Mouse (Mus musculus) neural tube, embryonic 14.5 days (tissue): ENCODE data around the gene Rfx2. TPM values are rescaled to one million over a fixed set of nuclear protein-coding genes. Genes with fewer than 3 reads are reported as not detected.

Experiments used
- ATAC-seq: fragments of 200-750 bp; cut with Nextera tagmentation; 2 replicates; pipeline ENCODE4 v1.8.0; 2017; ENCODE audit warnings: low read depth, mild to moderate bottlenecking, moderate TSS enrichment, moderate library complexity
- H3K27ac ChIP-seq: fragments of 300-500 bp; sonication (generic); 2 replicates; pipeline ENCODE4 v1.5.1; 2014; ENCODE audit warnings: low read depth, mild to moderate bottlenecking, control low read depth, low read length, moderate library complexity, mixed read lengths
- H3K27me3 ChIP-seq: fragments of 300-500 bp; sonication (generic); 2 replicates; pipeline ENCODE4 v1.6.1; 2014; ENCODE audit warnings: low read length; ENCODE audit not compliant: control insufficient read depth, insufficient read depth
- H3K36me3 ChIP-seq: fragments of 300-500 bp; sonication (generic); 2 replicates; pipeline ENCODE4 v1.6.1; 2014; ENCODE audit warnings: low read length, mixed read lengths; ENCODE audit not compliant: control insufficient read depth, insufficient read depth
- H3K4me1 ChIP-seq: fragments of 300-500 bp; sonication (generic); 2 replicates; pipeline ENCODE4 v1.6.1; 2014; ENCODE audit warnings: low read length; ENCODE audit not compliant: control insufficient read depth, insufficient read depth
- H3K4me2 ChIP-seq: fragments of 300-500 bp; sonication (generic); 2 replicates; pipeline ENCODE4 v1.6.1; 2014; ENCODE audit warnings: mild to moderate bottlenecking, low read depth, low read length, control low read depth
- H3K4me3 ChIP-seq: fragments of 300-500 bp; sonication (generic); 2 replicates; pipeline ENCODE4 v1.5.1; 2014; ENCODE audit warnings: low read depth, low read length, control low read depth, mixed read lengths
- H3K9ac ChIP-seq: fragments of 300-500 bp; sonication (generic); replicated peaks from 2 replicates; pipeline ENCODE4 v1.6.1; 2014; ENCODE audit warnings: low read depth, mild to moderate bottlenecking, control low read depth, low read length, mixed read lengths
- H3K9me3 ChIP-seq: fragments of 300-500 bp; sonication (generic); 2 replicates; pipeline ENCODE4 v1.6.1; 2016; ENCODE audit warnings: low read length; ENCODE audit not compliant: control insufficient read depth
- WGBS: fragments of 180-500 bp; shearing (Covaris S2); extraction: QIAGEN DNeasy Blood & Tissue Kit; methylation state at CpG from one replicate; pipeline ENCODE4 v1.1.7; 2014; 5-methylcytosine and 5-hydroxymethylcytosine counted together
- polyA plus RNA-seq: library from polyadenylated mRNA; unstranded; fragments of >200 nt; fragmentation: Nextera tagmentation; extraction: Ambion mirVana; gene quantifications from 2 replicates; pipeline ENCODE4 v1.2.1, GENCODE M21; 2014

The Rfx2 gene
- polyA plus RNA-seq, 1 experiment from 2014 or later, result 4.6 TPM

GRCm38 (mm10) chr17:56848785-56849184 is 18.0 kb upstream of the Rfx2 start:
- Histone ChIP-seq H3K4me2 (no peak overlapping the region), H3K4me1 (no peaks in the 10 kb centered on the region), H3K27me3 (no peaks in the 10 kb centered on the region), H3K27ac (no peak overlapping the region), H3K9ac (no peak overlapping the region), H3K9me3 (no peaks in the 10 kb centered on the region), H3K4me3 (no peak overlapping the region), H3K36me3 (no peaks in the 10 kb centered on the region)
- ATAC-seq, result no peak
- WGBS, result 89% methylated on average over 5 of the region's 5 CpGs

GRCm38 (mm10) chr17:56843678-56844077 is 12.9 kb upstream of the Rfx2 start:
- Histone ChIP-seq H3K4me2 (no peak overlapping the region), H3K27ac (no peak overlapping the region), H3K9ac (no peak overlapping the region), H3K27me3 (no peaks in the 10 kb centered on the region), H3K4me3 (no peak overlapping the region), H3K9me3 (no peaks in the 10 kb centered on the region), H3K4me1 (no peaks in the 10 kb centered on the region), H3K36me3 (no peaks in the 10 kb centered on the region)
- WGBS, result 88% methylated on average over 5 of the region's 5 CpGs
- ATAC-seq, result no peak

GRCm38 (mm10) chr17:56842173-56842572 is 11.4 kb upstream of the Rfx2 start:
- H3K27ac ChIP-seq, result no peak overlapping the region
- H3K36me3 ChIP-seq, result no peaks in the 10 kb centered on the region
- no peak overlapping the region for H3K9ac ChIP-seq
- 85% methylated on average over 5 of the region's 5 CpGs for WGBS
- ATAC-seq, result no peak
- no peaks in the 10 kb centered on the region for H3K27me3 ChIP-seq
- no peaks in the 10 kb centered on the region for H3K9me3 ChIP-seq
- H3K4me2 ChIP-seq, result no peak overlapping the region
- no peak overlapping the region for H3K4me3 ChIP-seq
- H3K4me1 ChIP-seq, result no peaks in the 10 kb centered on the region

- H3K27ac ChIP-seq, result no peak overlapping the region
- H3K27me3 ChIP-seq, result no peaks in the 10 kb centered on the region
- no peak for ATAC-seq
- H3K9ac ChIP-seq, result no peak overlapping the region
- H3K4me2 ChIP-seq, result no peak overlapping the region
- H3K9me3 ChIP-seq, result no peaks in the 10 kb centered on the region
- no peaks in the 10 kb centered on the region for H3K4me1 ChIP-seq
- no peak overlapping the region for H3K4me3 ChIP-seq
- no peaks in the 10 kb centered on the region for H3K36me3 ChIP-seq
- 89% methylated on average over 7 of the region's 7 CpGs for WGBS
These were observed 9.7 kb upstream of the Rfx2 start for GRCm38 (mm10) chr17:56840524-56840923.

GRCm38 (mm10) chr17:56836336-56836735 is 5.5 kb upstream of the Rfx2 start:
- no peaks in the 10 kb centered on the region for H3K4me1 ChIP-seq
- H3K4me3 ChIP-seq, result no peak overlapping the region
- no peaks in the 10 kb centered on the region for H3K36me3 ChIP-seq
- 96% methylated on average over 8 of the region's 8 CpGs for WGBS
- no peak overlapping the region for H3K4me2 ChIP-seq
- ATAC-seq, result no peak
- no peaks in the 10 kb centered on the region for H3K27me3 ChIP-seq
- no peak overlapping the region for H3K9ac ChIP-seq
- H3K27ac ChIP-seq, result no peak overlapping the region
- no peaks in the 10 kb centered on the region for H3K9me3 ChIP-seq

GRCm38 (mm10) chr17:56833381-56833780 is 2.6 kb upstream of the Rfx2 start:
- Histone ChIP-seq H3K4me1 (0 out of 2 replicates have a peak, but pooled peaks cover 5% of the 10 kb centered on the region), H3K36me3 (no peaks in the 10 kb centered on the region), H3K9me3 (no peaks in the 10 kb centered on the region), H3K4me2 (no peak overlapping the region), H3K9ac (no peak overlapping the region), H3K4me3 (no peak overlapping the region), H3K27ac (no peak overlapping the region), H3K27me3 (no peaks in the 10 kb centered on the region)
- no peak for ATAC-seq
- WGBS, result 92% methylated on average over 1 of the region's 1 CpGs

GRCm38 (mm10) chr17:56832918-56833317 is 2.1 kb upstream of the Rfx2 start:
- no peak overlapping the region for H3K4me3 ChIP-seq
- no peaks in the 10 kb centered on the region for H3K27me3 ChIP-seq
- no peak overlapping the region for H3K9ac ChIP-seq
- H3K9me3 ChIP-seq, result no peaks in the 10 kb centered on the region
- H3K4me2 ChIP-seq, result no peak overlapping the region
- 82% methylated on average over 1 of the region's 1 CpGs for WGBS
- H3K27ac ChIP-seq, result no peak overlapping the region
- ATAC-seq, result no peak
- H3K36me3 ChIP-seq, result no peaks in the 10 kb centered on the region
- H3K4me1 ChIP-seq, result 0 out of 2 replicates have a peak, but pooled peaks cover 5% of the 10 kb centered on the region

GRCm38 (mm10) chr17:56831111-56831816 is 451 bp upstream of the Rfx2 start:
- ATAC-seq, result peak; percentile 98
- H3K4me3 ChIP-seq, result peak overlapping the region; percentile 60
- 0 out of 2 replicates have a peak, but pooled peaks cover 5% of the 10 kb centered on the region for H3K4me1 ChIP-seq
- H3K27ac ChIP-seq, result no peak overlapping the region
- H3K9me3 ChIP-seq, result no peaks in the 10 kb centered on the region
- no peak overlapping the region for H3K9ac ChIP-seq
- H3K27me3 ChIP-seq, result no peaks in the 10 kb centered on the region
- H3K4me2 ChIP-seq, result peak overlapping the region; percentile 71
- WGBS, result under 1% methylated on average over 42 of the region's 42 CpGs
- no peaks in the 10 kb centered on the region for H3K36me3 ChIP-seq

GRCm38 (mm10) chr17:56829795-56830194 is 1.0 kb downstream of the Rfx2 start:
- no peak for ATAC-seq
- H3K27ac ChIP-seq, result no peak overlapping the region
- H3K4me1 ChIP-seq, result 0 out of 2 replicates have a peak, but pooled peaks cover 5% of the 10 kb centered on the region
- no peaks in the 10 kb centered on the region for H3K9me3 ChIP-seq
- peak overlapping the region; percentile 71 for H3K4me2 ChIP-seq
- H3K9ac ChIP-seq, result peak overlapping the region; percentile 39; the same call in 1 of the 2 replicates
- H3K4me3 ChIP-seq, result peak overlapping the region; percentile 60
- under 1% methylated on average over 27 of the region's 27 CpGs for whole genome bisulfite sequencing
- no peaks in the 10 kb centered on the region for H3K36me3 ChIP-seq
- H3K27me3 ChIP-seq, result no peaks in the 10 kb centered on the region
